Mouse (Mus musculus) lung, postnatal 0 days (tissue): ENCODE results near the gene Slc5a3. TPM values are rescaled to one million over a fixed set of nuclear protein-coding genes. Genes with fewer than 3 reads are reported as not detected.
A peak's percentile ranks its signal among the peaks of the same experiment; 100 is the strongest.

Experiments used
- ATAC-seq: fragments of 200-750 bp; cut with Nextera tagmentation; 2 replicates; pipeline ENCODE4 v1.8.0; 2017; ENCODE audit warnings: moderate library complexity
- DNase-seq: peaks from one replicate; pipeline ENCODE4 v3.0.0-alpha.2; 2016; ENCODE audit warnings: low spot score
- H3K27ac ChIP-seq: fragments of 300-500 bp; sonication (generic); 2 replicates; pipeline ENCODE4 v1.5.1; 2014; ENCODE audit warnings: antibody characterized with exemption, mild to moderate bottlenecking, low read length, mixed read lengths
- H3K27me3 ChIP-seq: fragments of 300-500 bp; sonication (generic); replicated peaks from 2 replicates; pipeline ENCODE4 v1.6.1; 2014; ENCODE audit warnings: low read length, mixed read lengths; ENCODE audit not compliant: insufficient read depth
- H3K36me3 ChIP-seq: fragments of 300-500 bp; sonication (generic); 2 replicates; pipeline ENCODE4 v1.6.1; 2014; ENCODE audit warnings: low read length, mixed read lengths; ENCODE audit not compliant: insufficient read depth
- H3K4me1 ChIP-seq: fragments of 300-500 bp; sonication (generic); 2 replicates; pipeline ENCODE4 v1.6.1; 2014; ENCODE audit warnings: antibody characterized with exemption, low read depth, low read length, mixed read lengths; ENCODE audit not compliant: insufficient read depth
- H3K4me2 ChIP-seq: fragments of 300-500 bp; sonication (generic); replicated peaks from 2 replicates; pipeline ENCODE4 v1.6.1; 2014; ENCODE audit warnings: low read depth, mild to moderate bottlenecking, low read length, moderate library complexity, mixed read lengths
- H3K4me3 ChIP-seq: fragments of 300-500 bp; sonication (generic); 2 replicates; pipeline ENCODE4 v1.5.1; 2014; ENCODE audit warnings: low read depth, low read length
- H3K9ac ChIP-seq: fragments of 300-500 bp; sonication (generic); replicated peaks from 2 replicates; pipeline ENCODE4 v1.6.1; 2014; ENCODE audit warnings: low read depth, mild to moderate bottlenecking
- H3K9me3 ChIP-seq: fragments of 300-500 bp; sonication (generic); 2 replicates; pipeline ENCODE4 v1.6.1; 2016; ENCODE audit warnings: low read length, mixed read lengths
- CTCF ChIP-seq: IDR thresholded peaks from 2 replicates; pipeline ENCODE4 v1.5.1; 2016; ENCODE audit warnings: antibody characterized with exemption, mild to moderate bottlenecking
- EP300 ChIP-seq: IDR thresholded peaks from 2 replicates; pipeline ENCODE4 v1.6.1; 2016; ENCODE audit warnings: antibody characterized with exemption, mild to moderate bottlenecking, control low read depth
- WGBS: fragments of 180-500 bp; shearing (Covaris S2); extraction: QIAGEN DNeasy Blood & Tissue Kit; methylation state at CpG from one replicate; pipeline ENCODE4 v1.1.7; 2014; 5-methylcytosine and 5-hydroxymethylcytosine counted together
- polyA plus RNA-seq: library from polyadenylated mRNA; unstranded; fragments of >200 nt; fragmentation: Nextera tagmentation; extraction: Ambion mirVana; gene quantifications from 2 replicates; pipeline ENCODE4 v1.2.1, GENCODE M21; 2015

The Slc5a3 gene
- polyA plus RNA-seq, 1 experiment from 2014 or later: 2.5 TPM

- Histone ChIP-seq H3K27ac (no peak overlapping the region), H3K4me3 (no peak overlapping the region), H3K4me1 (no peaks in the 10 kb centered on the region), H3K27me3 (0 out of 2 replicates have a peak, but pooled peaks cover 3% of the 10 kb centered on the region), H3K36me3 (no peaks in the 10 kb centered on the region), H3K4me2 (no peak overlapping the region), H3K9ac (no peak overlapping the region), H3K9me3 (no peaks in the 10 kb centered on the region)
- 60% methylated on average over 20 of the region's 20 CpGs for WGBS
- no peak for TF ChIP-seq CTCF
- no peak for TF ChIP-seq EP300
- DNase-seq: no peak
- no peak for ATAC-seq
Observed at GRCm38 (mm10) chr16:92022494-92023283, 35.4 kb upstream of the Slc5a3 start.

DNA sequence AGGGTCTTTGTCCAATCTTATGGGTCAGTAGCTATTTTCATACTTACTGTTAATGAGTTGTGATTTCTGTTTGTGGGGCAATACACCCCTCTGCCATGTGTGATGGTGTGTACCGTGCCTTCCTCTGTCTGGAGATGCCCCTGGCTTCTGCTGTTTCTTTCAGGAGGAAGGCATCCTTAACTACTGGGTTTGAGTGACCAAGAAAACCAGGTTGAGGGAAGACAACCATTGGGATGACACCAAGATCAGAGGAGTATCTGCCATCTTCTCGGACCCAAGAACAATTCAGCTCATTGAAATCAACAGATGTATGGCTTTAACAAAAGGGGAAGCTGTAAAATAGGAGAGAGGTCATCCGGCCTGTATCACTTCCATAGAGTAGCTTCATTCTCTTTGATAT is 24.8 kb upstream of the Slc5a3 start:
- Histone ChIP-seq H3K4me3 (no peak overlapping the region), H3K4me1 (no peaks in the 10 kb centered on the region), H3K27me3 (no peaks in the 10 kb centered on the region; the same call in 1 of the 2 replicates), H3K36me3 (no peaks in the 10 kb centered on the region), H3K9ac (no peak overlapping the region), H3K4me2 (no peak overlapping the region), H3K9me3 (no peaks in the 10 kb centered on the region), H3K27ac (no peak overlapping the region)
- DNase-seq (no peak), ATAC-seq (no peak)
- no peak for TF ChIP-seq EP300
- no peak for TF ChIP-seq CTCF
- WGBS: 91% methylated on average over 3 of the region's 3 CpGs

GRCm38 (mm10) chr16:92034676-92035075 is 23.4 kb upstream of the Slc5a3 start:
- Histone ChIP-seq H3K27ac (no peak overlapping the region), H3K9me3 (no peaks in the 10 kb centered on the region), H3K4me2 (no peak overlapping the region), H3K36me3 (no peaks in the 10 kb centered on the region), H3K27me3 (no peaks in the 10 kb centered on the region; the same call in 1 of the 2 replicates), H3K4me1 (no peaks in the 10 kb centered on the region), H3K4me3 (no peak overlapping the region), H3K9ac (no peak overlapping the region)
- TF ChIP-seq EP300 (no peak), CTCF (no peak)
- DNase-seq (no peak), ATAC-seq (no peak)
- 70% methylated on average over 5 of the region's 5 CpGs for WGBS

DNA sequence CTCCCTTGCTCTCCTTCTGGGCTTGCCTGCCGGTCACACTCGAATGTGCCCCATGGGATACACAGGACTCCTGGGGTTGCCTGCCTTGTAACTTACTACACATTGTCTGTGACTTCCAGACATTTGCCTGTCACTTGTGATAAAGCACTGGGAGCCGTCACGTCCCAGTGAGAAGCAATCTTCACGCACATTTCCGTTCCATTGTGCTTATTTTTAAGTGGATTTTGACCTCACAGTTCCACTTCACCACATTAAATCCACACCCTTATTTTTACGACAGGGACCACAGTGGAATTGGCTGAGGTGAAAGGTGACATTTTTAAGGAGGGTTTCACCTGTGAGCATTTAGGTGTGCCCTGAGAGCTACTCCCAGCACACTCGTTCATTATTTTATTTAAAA is 21.4 kb upstream of the Slc5a3 start:
- 42% methylated on average over 8 of the region's 8 CpGs for WGBS
- no peak overlapping the region for H3K27ac ChIP-seq
- DNase-seq: no peak
- no peaks in the 10 kb centered on the region for H3K4me1 ChIP-seq
- no peaks in the 10 kb centered on the region; the same call in 1 of the 2 replicates for H3K27me3 ChIP-seq
- H3K4me3 ChIP-seq: no peak overlapping the region
- no peak overlapping the region for H3K4me2 ChIP-seq
- no peak overlapping the region for H3K9ac ChIP-seq
- no peaks in the 10 kb centered on the region for H3K9me3 ChIP-seq
- no peak for TF ChIP-seq CTCF
- no peak for TF ChIP-seq EP300
- no peaks in the 10 kb centered on the region for H3K36me3 ChIP-seq
- ATAC-seq: peak; percentile 21; the same call in 1 of the 2 replicates

- H3K27ac ChIP-seq: no peak overlapping the region
- H3K4me1 ChIP-seq: no peaks in the 10 kb centered on the region
- TF ChIP-seq EP300 (no peak), CTCF (no peak)
- H3K4me2 ChIP-seq: no peak overlapping the region
- ATAC-seq (no peak), DNase-seq (no peak)
- no peak overlapping the region for H3K9ac ChIP-seq
- no peaks in the 10 kb centered on the region; the same call in 1 of the 2 replicates for H3K27me3 ChIP-seq
- no peaks in the 10 kb centered on the region for H3K36me3 ChIP-seq
- H3K4me3 ChIP-seq: no peak overlapping the region
- H3K9me3 ChIP-seq: no peaks in the 10 kb centered on the region
- 71% methylated on average over 21 of the region's 21 CpGs for WGBS
Observed at GRCm38 (mm10) chr16:92037891-92038607, 20.1 kb upstream of the Slc5a3 start.

DNA sequence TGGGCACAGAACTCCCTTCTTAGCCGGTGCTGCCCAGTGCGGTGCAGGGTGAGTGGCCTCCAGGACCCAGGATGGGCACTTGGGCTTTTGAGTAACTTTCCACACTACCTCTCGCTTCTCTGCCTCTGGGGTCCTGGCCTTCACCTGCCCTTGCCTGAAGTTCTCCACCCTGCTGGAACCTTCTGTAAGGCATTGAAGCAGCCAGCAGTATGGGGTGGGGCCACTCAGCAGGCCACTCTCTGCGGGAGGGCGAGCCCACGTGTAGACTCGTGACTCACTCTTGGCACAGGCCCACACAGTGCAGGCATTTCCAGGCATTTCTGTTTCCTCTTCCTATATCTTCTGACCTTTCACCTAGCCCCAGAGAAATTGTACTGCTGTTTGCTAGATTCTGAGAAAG is 18.7 kb upstream of the Slc5a3 start:
- no peaks in the 10 kb centered on the region for H3K4me1 ChIP-seq
- H3K4me2 ChIP-seq: no peak overlapping the region
- H3K27ac ChIP-seq: no peak overlapping the region
- H3K27me3 ChIP-seq: no peaks in the 10 kb centered on the region
- ATAC-seq: peak; percentile 67
- no peak overlapping the region for H3K9ac ChIP-seq
- no peaks in the 10 kb centered on the region for H3K9me3 ChIP-seq
- peak; percentile 56 for DNase-seq
- WGBS: 70% methylated on average over 7 of the region's 7 CpGs
- H3K4me3 ChIP-seq: no peak overlapping the region
- TF ChIP-seq CTCF (no peak), EP300 (no peak)
- no peaks in the 10 kb centered on the region for H3K36me3 ChIP-seq
